7 mouse cellular contexts compared by ENCODE assay signal in genomic region chr19:44387746-44388474, GRCm38 (mm10). TPM values are rescaled to one million over a fixed set of nuclear protein-coding genes. Genes with fewer than 3 reads are reported as not detected.
DNase-seq lines count a peak whose midpoint lies in the region; ATAC-seq lines count a peak whose summit lies in the region.

No protein-coding gene starts in this region.

- peak; percentile 1; the same call in 1 of the 2 replicates for ATAC-seq in intestine, embryonic 16.5 days
- ATAC-seq in neural tube, embryonic 14.5 days (ENCODE audit: low read depth): no peak
- no peak for ATAC-seq in cerebellum, adult (ENCODE audit: insufficient number of reproducible peaks, low FRiP score, low TSS enrichment)

- H3K4me2 ChIP-seq in intestine, embryonic 16.5 days (ENCODE audit: low read depth, low read length): peak overlapping the region; percentile 79
- peak overlapping the region; percentile 89 for H3K4me2 ChIP-seq in neural tube, embryonic 14.5 days (ENCODE audit: low read depth, low read length)

- WGBS in forebrain, embryonic 10.5 days: 32% methylated on average over 19 of the region's 19 CpGs
- 21% methylated on average over 19 of the region's 19 CpGs for WGBS in intestine, embryonic 16.5 days
- 33% methylated on average over 19 of the region's 19 CpGs for WGBS in neural tube, embryonic 14.5 days

- H3K4me3 ChIP-seq in forebrain, embryonic 10.5 days: peak overlapping the region; percentile 67
- H3K4me3 ChIP-seq in intestine, embryonic 16.5 days (ENCODE audit: low read length): peak overlapping the region; percentile 62
- H3K4me3 ChIP-seq in neural tube, embryonic 14.5 days (ENCODE audit: low read depth, low read length): peak overlapping the region; percentile 62

- H3K9ac ChIP-seq in intestine, embryonic 16.5 days (ENCODE audit: low read depth, low read length): peak overlapping the region; percentile 72
- peak overlapping the region; percentile 69 for H3K9ac ChIP-seq in neural tube, embryonic 14.5 days (replicated peaks; ENCODE audit: low read depth, low read length)

- H3K9me3 ChIP-seq in forebrain, embryonic 10.5 days: no peaks in the 10 kb centered on the region
- no peaks in the 10 kb centered on the region for H3K9me3 ChIP-seq in intestine, embryonic 16.5 days (ENCODE audit: control insufficient read depth, low read length)
- H3K9me3 ChIP-seq in neural tube, embryonic 14.5 days (ENCODE audit: control insufficient read depth, low read length): no peaks in the 10 kb centered on the region

- no peaks in the 10 kb centered on the region for H3K36me3 ChIP-seq in forebrain, embryonic 10.5 days (replicated peaks)
- no peaks in the 10 kb centered on the region for H3K36me3 ChIP-seq in intestine, embryonic 16.5 days (ENCODE audit: control insufficient read depth, insufficient read depth, low read length)
- H3K36me3 ChIP-seq in neural tube, embryonic 14.5 days (ENCODE audit: control insufficient read depth, insufficient read depth, low read length): no peaks in the 10 kb centered on the region

- peak overlapping the region; percentile 94 for H3K27ac ChIP-seq in forebrain, embryonic 10.5 days
- H3K27ac ChIP-seq in intestine, embryonic 16.5 days (ENCODE audit: low read length): peak overlapping the region; percentile 89
- H3K27ac ChIP-seq in neural tube, embryonic 14.5 days (ENCODE audit: low read depth, low read length): peak overlapping the region; percentile 83; the same call in 1 of the 2 replicates

- peak; percentile 11 for DNase-seq in thymus, postnatal 25 days
- DNase-seq in thymus, postnatal 36 days: no peak
- no peak for DNase-seq in forebrain, embryonic 10.5 days (ENCODE audit: extremely low spot score, low spot score)
- DNase-seq in layer of hippocampus, adult 8-10 months (ENCODE audit: low spot score in 2 of 2): no peak

- peaks cover 30% of the 10 kb centered on the region for H3K4me1 ChIP-seq in forebrain, embryonic 10.5 days
- H3K4me1 ChIP-seq in intestine, embryonic 16.5 days (ENCODE audit: control insufficient read depth, insufficient read depth, low read length): peaks cover 11% of the 10 kb centered on the region
- 0 out of 2 replicates have a peak, but pooled peaks cover 10% of the 10 kb centered on the region for H3K4me1 ChIP-seq in neural tube, embryonic 14.5 days (ENCODE audit: control insufficient read depth, insufficient read depth, low read length)

- no peaks in the 10 kb centered on the region for H3K27me3 ChIP-seq in forebrain, embryonic 10.5 days (ENCODE audit: poor library complexity, severe bottlenecking)
- H3K27me3 ChIP-seq in intestine, embryonic 16.5 days (replicated peaks; ENCODE audit: control insufficient read depth, insufficient read depth, low read length): no peaks in the 10 kb centered on the region
- H3K27me3 ChIP-seq in neural tube, embryonic 14.5 days (ENCODE audit: control insufficient read depth, insufficient read depth, low read length): no peaks in the 10 kb centered on the region

RNA-seq across cellular contexts. Expression of gene Scd1, which starts 19.8 kb away (rescaled TPM):
- polyA plus RNA-seq in forebrain, embryonic 10.5 days (2016; fragmentation: Nextera tagmentation; extraction: Ambion mirVana): 21.8 and 23.4 TPM in 2 replicates
- 5.5 and 5.7 TPM in 2 replicates for polyA plus RNA-seq in intestine, embryonic 16.5 days (2015; fragmentation: Nextera tagmentation; extraction: Ambion mirVana)
- polyA plus RNA-seq in neural tube, embryonic 14.5 days (2014; fragmentation: Nextera tagmentation; extraction: Ambion mirVana): 7.6 and 10.9 TPM in 2 replicates
- total RNA-seq in layer of hippocampus, adult 8-10 months (2022): 100 to 1,000 TPM; 131 to 178 (median 143) TPM

RNA-seq across cellular contexts. Expression of gene Scd4, which starts 55.0 kb away (rescaled TPM):
- polyA plus RNA-seq in forebrain, embryonic 10.5 days (2016; fragmentation: Nextera tagmentation; extraction: Ambion mirVana): 0.06 TPM in 1 of 2 replicates, not detected in the other
- polyA plus RNA-seq in intestine, embryonic 16.5 days (2015; fragmentation: Nextera tagmentation; extraction: Ambion mirVana): 0.09 and 0.22 TPM in 2 replicates
- 0.13 and 0.15 TPM in 2 replicates for polyA plus RNA-seq in neural tube, embryonic 14.5 days (2014; fragmentation: Nextera tagmentation; extraction: Ambion mirVana)
- 1 to 10 TPM; 2.3 to 3.0 (median 2.7) TPM for total RNA-seq in layer of hippocampus, adult 8-10 months (2022)
